Mouse (Mus musculus) stomach, embryonic 14.5 days (tissue): ENCODE data around the gene Zkscan1. TPM values are rescaled to one million over a fixed set of nuclear protein-coding genes. Genes with fewer than 3 reads are reported as not detected.
"Not testable (repeated sequence)": the region's sequence is repeated elsewhere in the genome, so short reads cannot be mapped to it uniquely, and the experiment has no call there.

Experiments
- ATAC-seq: fragments of 200-750 bp; cut with Nextera tagmentation; 2 replicates; pipeline ENCODE4 v1.8.0; 2017; ENCODE audit warnings: low read depth, moderate TSS enrichment; ENCODE audit not compliant: insufficient number of reproducible peaks, insufficient read depth, low FRiP score
- H3K27ac ChIP-seq: fragments of 300-500 bp; sonication (generic); 2 replicates; pipeline ENCODE4 v1.5.1; 2014; ENCODE audit warnings: mild to moderate bottlenecking, low read length, moderate library complexity, mixed read lengths
- H3K27me3 ChIP-seq: fragments of 300-500 bp; sonication (generic); 2 replicates; pipeline ENCODE4 v1.6.1; 2014; ENCODE audit warnings: low read length, control low read depth, mixed read lengths; ENCODE audit not compliant: control insufficient read depth, insufficient read depth
- H3K36me3 ChIP-seq: fragments of 300-500 bp; sonication (generic); 2 replicates; pipeline ENCODE4 v1.6.1; 2014; ENCODE audit warnings: mild to moderate bottlenecking, control low read depth, low read length, moderate library complexity, mixed read lengths; ENCODE audit not compliant: control insufficient read depth, insufficient read depth
- H3K4me1 ChIP-seq: fragments of 300-500 bp; sonication (generic); 2 replicates; pipeline ENCODE4 v1.6.1; 2014; ENCODE audit warnings: low read length, control low read depth, mixed read lengths; ENCODE audit not compliant: control insufficient read depth, insufficient read depth
- H3K4me2 ChIP-seq: fragments of 300-500 bp; sonication (generic); replicated peaks from 2 replicates; pipeline ENCODE4 v1.6.1; 2014; ENCODE audit warnings: low read depth, low read length, control low read depth
- H3K4me3 ChIP-seq: fragments of 300-500 bp; sonication (generic); 2 replicates; pipeline ENCODE4 v1.5.1; 2014; ENCODE audit warnings: low read depth, low read length, control low read depth
- H3K9ac ChIP-seq: fragments of 300-500 bp; sonication (generic); replicated peaks from 2 replicates; pipeline ENCODE4 v1.6.1; 2014; ENCODE audit warnings: low read depth, mild to moderate bottlenecking, control low read depth, low read length, moderate library complexity, mixed read lengths
- H3K9me3 ChIP-seq: fragments of 300-500 bp; sonication (generic); 2 replicates; pipeline ENCODE4 v1.6.1; 2016; ENCODE audit warnings: low read depth, low read length, control low read depth; ENCODE audit not compliant: control insufficient read depth
- whole genome bisulfite sequencing: fragments of 180-500 bp; shearing (Covaris S2); extraction: QIAGEN DNeasy Blood & Tissue Kit; methylation state at CpG from one replicate; pipeline ENCODE4 v1.1.7; 2014; 5-methylcytosine and 5-hydroxymethylcytosine counted together
- polyA plus RNA-seq: library from polyadenylated mRNA; unstranded; fragments of >200 nt; fragmentation: Nextera tagmentation; extraction: Ambion mirVana; gene quantifications from 2 replicates; pipeline ENCODE4 v1.2.1, GENCODE M21; 2014

Zkscan1 gene
- polyA plus RNA-seq, 1 experiment from 2014 or later = 28.0 TPM

DNA sequence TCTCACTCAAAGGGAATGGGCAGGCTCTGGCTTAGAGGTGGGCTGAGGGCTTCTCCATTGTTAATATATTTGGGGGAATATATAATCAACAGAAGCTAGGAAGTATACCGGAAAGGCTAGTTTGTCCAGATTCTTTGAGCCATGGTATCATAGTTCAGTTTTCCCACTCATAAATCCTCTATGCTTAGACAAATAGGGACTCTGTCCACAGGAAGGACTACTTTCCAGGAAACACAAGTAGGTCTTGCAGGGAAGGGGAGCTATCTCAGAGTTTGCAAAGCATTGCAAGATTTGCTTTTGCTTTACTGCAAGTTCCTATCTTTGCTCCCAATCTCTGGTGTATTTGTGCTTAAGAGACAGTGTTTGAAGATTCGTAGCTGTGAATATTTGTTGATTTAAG, 20.1 kb downstream of the Zkscan1 start:
- H3K4me2 ChIP-seq = no peak overlapping the region
- ATAC-seq = no peak
- H3K9ac ChIP-seq = no peak overlapping the region
- H3K9me3 ChIP-seq = no peaks in the 10 kb centered on the region
- H3K4me1 ChIP-seq = no peaks in the 10 kb centered on the region
- peaks cover 47% of the 10 kb centered on the region for H3K36me3 ChIP-seq
- no peaks in the 10 kb centered on the region for H3K27me3 ChIP-seq
- H3K27ac ChIP-seq = no peak overlapping the region
- no peak overlapping the region for H3K4me3 ChIP-seq
- WGBS = 64% methylated on average over 2 of the region's 2 CpGs

DNA sequence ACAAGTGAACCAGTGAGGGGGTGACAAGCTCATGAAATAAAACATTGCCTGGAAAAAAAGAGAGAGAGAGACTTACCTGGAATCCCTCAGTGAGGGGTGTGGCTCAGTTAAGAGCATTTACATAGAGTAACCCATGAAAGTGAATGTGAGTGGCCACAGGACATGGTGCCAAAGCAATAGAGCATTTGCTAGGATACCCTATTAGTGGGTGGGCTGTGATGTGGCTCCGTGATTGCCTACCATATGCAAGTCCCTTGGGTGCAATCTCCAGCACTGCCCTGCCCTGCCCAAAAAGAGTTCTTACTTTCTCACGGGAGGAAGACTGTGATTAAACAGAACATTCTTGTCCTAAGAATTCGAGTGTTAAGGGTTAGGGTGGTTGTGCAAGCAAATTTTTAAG, 22.2 kb downstream of the Zkscan1 start:
- Histone ChIP-seq H3K27me3 (no peaks in the 10 kb centered on the region), H3K9ac (no peak overlapping the region), H3K4me1 (no peaks in the 10 kb centered on the region), H3K27ac (no peak overlapping the region), H3K36me3 (peaks cover 26% of the 10 kb centered on the region; the same call in 1 of the 2 replicates), H3K9me3 (no peaks in the 10 kb centered on the region), H3K4me2 (no peak overlapping the region), H3K4me3 (no peak overlapping the region)
- 70% methylated on average over 3 of the region's 3 CpGs for WGBS
- ATAC-seq = no peak

DNA sequence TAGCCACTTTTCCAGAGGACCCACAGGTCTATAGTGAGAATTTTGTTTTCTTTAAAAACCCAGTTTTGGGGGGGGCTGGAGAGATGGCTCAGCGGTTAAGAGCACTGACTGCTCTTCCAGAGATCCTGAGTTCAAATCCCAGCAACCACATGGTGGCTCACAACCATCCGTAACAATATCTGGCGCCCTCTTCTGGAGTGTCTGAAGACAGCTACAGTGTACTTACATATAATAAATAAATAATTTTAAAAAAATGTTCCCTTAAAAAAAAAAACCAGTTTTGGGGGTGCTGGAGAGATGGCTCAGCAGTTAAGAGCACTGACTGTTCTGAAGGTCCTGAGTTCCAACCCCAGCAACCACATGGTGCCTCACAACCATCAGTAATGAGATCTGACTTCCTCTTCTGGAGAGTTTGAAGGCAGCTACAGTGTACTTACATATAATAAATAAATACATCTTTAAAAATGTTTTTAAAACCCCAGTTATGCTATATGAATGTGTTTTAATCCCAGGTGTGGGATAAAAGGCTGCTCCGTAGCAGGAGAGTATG, 25.0 kb downstream of the Zkscan1 start:
- not testable (repeated sequence) for H3K9me3 ChIP-seq, ATAC-seq, H3K9ac ChIP-seq, H3K4me3 ChIP-seq, H3K4me1 ChIP-seq, H3K27me3 ChIP-seq, H3K4me2 ChIP-seq, H3K36me3 ChIP-seq, H3K27ac ChIP-seq
- WGBS = 58% methylated on average over 4 of the region's 4 CpGs

DNA sequence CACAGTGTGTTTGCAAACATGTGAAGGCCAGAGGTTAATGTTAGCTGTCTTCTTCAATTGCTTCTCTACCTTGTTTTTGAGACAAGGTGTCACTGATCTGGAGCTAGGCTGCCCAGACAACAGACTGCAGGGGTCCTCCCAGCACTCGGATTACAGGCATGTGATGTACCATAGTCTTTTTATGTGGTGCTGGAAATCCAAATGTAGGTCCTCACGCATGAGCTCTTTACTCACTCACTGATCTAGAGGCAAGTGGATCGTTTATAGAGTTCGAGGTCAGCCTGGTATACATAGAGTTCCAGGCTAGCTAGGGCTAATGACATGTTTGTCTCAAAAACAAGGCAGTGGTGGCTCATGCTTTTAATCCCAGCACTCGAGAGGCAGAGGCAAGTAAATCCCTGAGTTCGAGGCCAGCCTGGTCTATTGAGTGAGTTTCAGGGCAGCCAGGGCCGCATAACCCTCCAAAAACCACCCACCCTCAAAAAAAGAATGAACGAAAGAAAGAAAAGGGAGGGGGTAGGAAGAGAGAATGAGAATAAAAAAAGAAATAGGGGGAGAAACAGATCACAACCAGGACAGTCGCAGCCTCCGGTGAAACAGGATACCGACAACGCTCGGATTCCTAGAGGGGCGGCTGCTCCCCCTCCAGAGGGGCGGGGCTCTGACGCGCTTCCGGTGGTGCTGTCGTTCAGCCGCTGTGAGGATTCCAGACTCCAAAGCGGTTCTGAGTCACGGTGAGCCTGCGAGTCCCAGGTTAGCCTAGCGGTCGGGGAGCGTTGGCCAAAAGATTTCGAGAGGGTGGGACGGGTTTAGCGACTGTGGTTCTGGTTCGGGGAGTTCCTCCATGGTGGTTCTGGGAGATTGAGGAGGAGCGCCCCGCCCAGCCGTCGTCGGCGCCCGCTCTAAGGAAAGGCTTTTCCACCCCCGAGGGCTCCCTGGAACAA, 31.6 kb downstream of the Zkscan1 start, which contains the start of gene Zscan21:
Zscan21 (plus strand) TSS at position 649 of the 944 bp plus-strand sequence.
- Histone ChIP-seq H3K9ac (peak within 1 kb of the TSS; percentile 71), H3K27me3 (no peaks in the 10 kb centered on the region), H3K4me1 (no peaks in the 10 kb centered on the region; the same call in 1 of the 2 replicates), H3K9me3 (no peaks in the 10 kb centered on the region), H3K4me3 (peak within 1 kb of the TSS; percentile 58), H3K36me3 (peaks cover 3% of the 10 kb centered on the region; the same call in 1 of the 2 replicates), H3K27ac (peak within 1 kb of the TSS; percentile 92), H3K4me2 (peak within 1 kb of the TSS; percentile 64)
- WGBS = 6% methylated on average over 38 of the region's 38 CpGs
- peak; percentile 93 for ATAC-seq

GRCm38 (mm10) chr5:138117199-138118015, 32.5 kb downstream of the Zkscan1 start:
- ATAC-seq = peak; percentile 34; the same call in 1 of the 2 replicates

GRCm38 (mm10) chr5:138118041-138118440, 33.2 kb downstream of the Zkscan1 start:
- H3K9ac ChIP-seq = peak overlapping the region; percentile 71; the same call in 1 of the 2 replicates
- H3K36me3 ChIP-seq = peaks cover 5% of the 10 kb centered on the region
- WGBS = 66% methylated on average over 3 of the region's 3 CpGs

More at GRCm38 (mm10) chr5:138117199-138118015, 32.5 kb downstream of the Zkscan1 start:
- peak overlapping the region; percentile 71 for H3K9ac ChIP-seq
- H3K4me3 ChIP-seq = peak overlapping the region; percentile 58
- no peaks in the 10 kb centered on the region for H3K9me3 ChIP-seq
- WGBS = 6% methylated on average over 16 of the region's 16 CpGs
- H3K4me2 ChIP-seq = peak overlapping the region; percentile 64
- H3K27me3 ChIP-seq = no peaks in the 10 kb centered on the region
- H3K36me3 ChIP-seq = peaks cover 3% of the 10 kb centered on the region; the same call in 1 of the 2 replicates
- no peaks in the 10 kb centered on the region; the same call in 1 of the 2 replicates for H3K4me1 ChIP-seq
- H3K27ac ChIP-seq = peak overlapping the region; percentile 92

DNA sequence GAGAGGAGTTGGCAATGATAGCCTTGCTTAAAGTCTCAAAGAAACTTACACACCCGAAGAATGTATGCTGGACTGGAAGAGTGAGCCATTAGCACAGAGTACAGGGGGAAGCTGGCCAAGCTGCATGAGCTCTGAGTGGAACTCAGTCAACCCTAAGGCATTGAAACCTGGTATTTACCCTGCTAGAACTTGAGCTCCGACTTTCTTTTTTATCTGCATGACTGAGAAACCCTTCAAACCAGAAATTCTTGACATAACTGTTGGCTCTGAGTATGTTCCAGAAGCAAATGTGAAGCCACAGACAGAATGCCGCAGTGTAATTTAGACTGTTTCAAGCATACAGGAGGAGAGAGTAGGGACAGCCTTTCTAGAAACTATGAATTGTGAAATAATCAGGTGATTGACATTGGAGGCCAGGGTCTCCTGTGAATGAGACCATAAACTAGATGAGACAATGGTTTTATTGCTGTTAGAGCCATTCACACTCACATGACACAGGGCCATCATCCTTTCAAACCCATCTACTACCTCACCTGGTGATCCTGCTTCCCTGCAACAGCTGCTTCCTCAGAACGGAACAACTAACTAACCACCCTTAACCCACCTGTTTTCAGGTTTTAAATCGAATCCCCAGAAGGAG, 47.7 kb downstream of the Zkscan1 start:
- no peak for ATAC-seq
- H3K4me2 ChIP-seq = no peak overlapping the region
- no peak overlapping the region for H3K4me3 ChIP-seq
- no peaks in the 10 kb centered on the region for H3K9me3 ChIP-seq
- H3K36me3 ChIP-seq = peaks cover 60% of the 10 kb centered on the region
- no peak overlapping the region for H3K27ac ChIP-seq
- whole genome bisulfite sequencing = 92% methylated on average over 5 of the region's 5 CpGs
- no peak overlapping the region for H3K9ac ChIP-seq
- H3K27me3 ChIP-seq = no peaks in the 10 kb centered on the region
- no peaks in the 10 kb centered on the region for H3K4me1 ChIP-seq

More at GRCm38 (mm10) chr5:138118041-138118440, 33.2 kb downstream of the Zkscan1 start:
- Histone ChIP-seq H3K9me3 (no peaks in the 10 kb centered on the region), H3K27me3 (no peaks in the 10 kb centered on the region), H3K27ac (no peak overlapping the region; the same call in 1 of the 2 replicates), H3K4me2 (peak overlapping the region; percentile 64), H3K4me3 (peak overlapping the region; percentile 58), H3K4me1 (no peaks in the 10 kb centered on the region; the same call in 1 of the 2 replicates)
- no peak for ATAC-seq
